Mouse (Mus musculus): ENCODE results near the gene Max. TPM values are rescaled to one million over a fixed set of nuclear protein-coding genes. Genes with fewer than 3 reads are reported as not detected.
A peak's percentile ranks its signal among the peaks of the same experiment; 100 is the strongest.

Max gene
- 13.6 and 26.4 TPM in 2 replicates for polyA plus RNA-seq (2014; fragmentation: Nextera tagmentation; extraction: Ambion mirVana)

GRCm38 (mm10) chr12:76961932-76962891 lies at the start of gene Max:
Max (minus strand) TSS chr12:76962201.
- Histone ChIP-seq H3K4me3 (ENCODE audit: low read depth, low read length) (peak within 1 kb of the TSS; percentile 98), H3K27ac (ENCODE audit: low read depth, low read length) (peak within 1 kb of the TSS; percentile 66), H3K36me3 (ENCODE audit: control insufficient read depth, insufficient read depth, low read length) (peaks cover 2% of the 10 kb centered on the region; the same call in 1 of the 2 replicates), H3K4me2 (peak within 1 kb of the TSS; percentile 88), H3K27me3 (ENCODE audit: control insufficient read depth, insufficient read depth, low read length) (no peaks in the 10 kb centered on the region), H3K4me1 (ENCODE audit: control insufficient read depth, insufficient read depth, low read length) (peaks cover 4% of the 10 kb centered on the region), H3K9ac (ENCODE audit: low read depth, low read length) (peak within 1 kb of the TSS; percentile 91), H3K9me3 (replicated peaks; ENCODE audit: control insufficient read depth, low read length) (no peaks in the 10 kb centered on the region)
- under 1% methylated on average over 72 of the region's 73 CpGs for WGBS (ENCODE audit: insufficient replicate concordance)
- ATAC-seq (replicated peaks; ENCODE audit: insufficient number of reproducible peaks, low FRiP score, low TSS enrichment): peak; percentile 98

DNA sequence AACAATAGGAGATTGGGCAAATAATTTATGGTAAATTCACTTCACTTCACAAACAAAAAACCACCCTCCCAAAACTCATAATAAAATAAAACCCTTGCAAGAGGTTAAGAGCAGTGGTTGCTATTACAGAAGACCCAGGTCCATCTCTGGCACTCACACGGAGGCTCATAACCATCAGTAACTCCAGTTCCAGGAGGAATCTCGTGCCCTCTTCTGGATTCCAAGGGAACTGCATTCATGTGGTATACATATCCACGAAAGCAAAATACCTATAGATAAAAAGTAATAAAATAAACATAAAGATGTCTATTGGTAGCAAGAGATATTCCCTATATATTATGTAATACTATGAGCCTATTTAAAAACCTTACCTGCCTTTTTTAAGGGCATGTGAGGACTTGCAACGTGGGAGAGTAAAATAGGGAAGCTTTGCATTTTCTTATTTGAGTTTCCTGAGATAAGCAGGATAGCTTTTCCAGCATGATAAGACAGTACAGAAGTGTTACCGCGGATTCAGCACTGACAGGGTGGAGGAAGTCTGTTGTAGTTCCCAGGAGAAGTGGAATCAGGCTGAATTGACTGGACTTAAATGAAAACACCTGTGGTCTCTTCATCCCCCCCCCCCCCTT lies 49.2 kb upstream of the Max start:
- H3K4me1 ChIP-seq (ENCODE audit: control insufficient read depth, insufficient read depth, low read length): no peaks in the 10 kb centered on the region
- H3K27ac ChIP-seq (ENCODE audit: low read depth, low read length): no peak overlapping the region
- no peaks in the 10 kb centered on the region for H3K9me3 ChIP-seq (replicated peaks; ENCODE audit: control insufficient read depth, low read length)
- no peaks in the 10 kb centered on the region for H3K36me3 ChIP-seq (ENCODE audit: control insufficient read depth, insufficient read depth, low read length)
- ATAC-seq (replicated peaks; ENCODE audit: insufficient number of reproducible peaks, low FRiP score, low TSS enrichment): no peak
- no peak overlapping the region for H3K4me3 ChIP-seq (ENCODE audit: low read depth, low read length)
- no peak overlapping the region for H3K9ac ChIP-seq (ENCODE audit: low read depth, low read length)
- no peaks in the 10 kb centered on the region for H3K27me3 ChIP-seq (ENCODE audit: control insufficient read depth, insufficient read depth, low read length)
- WGBS (ENCODE audit: insufficient replicate concordance): 33% methylated on average over 6 of the region's 6 CpGs
- H3K4me2 ChIP-seq: no peak overlapping the region

DNA sequence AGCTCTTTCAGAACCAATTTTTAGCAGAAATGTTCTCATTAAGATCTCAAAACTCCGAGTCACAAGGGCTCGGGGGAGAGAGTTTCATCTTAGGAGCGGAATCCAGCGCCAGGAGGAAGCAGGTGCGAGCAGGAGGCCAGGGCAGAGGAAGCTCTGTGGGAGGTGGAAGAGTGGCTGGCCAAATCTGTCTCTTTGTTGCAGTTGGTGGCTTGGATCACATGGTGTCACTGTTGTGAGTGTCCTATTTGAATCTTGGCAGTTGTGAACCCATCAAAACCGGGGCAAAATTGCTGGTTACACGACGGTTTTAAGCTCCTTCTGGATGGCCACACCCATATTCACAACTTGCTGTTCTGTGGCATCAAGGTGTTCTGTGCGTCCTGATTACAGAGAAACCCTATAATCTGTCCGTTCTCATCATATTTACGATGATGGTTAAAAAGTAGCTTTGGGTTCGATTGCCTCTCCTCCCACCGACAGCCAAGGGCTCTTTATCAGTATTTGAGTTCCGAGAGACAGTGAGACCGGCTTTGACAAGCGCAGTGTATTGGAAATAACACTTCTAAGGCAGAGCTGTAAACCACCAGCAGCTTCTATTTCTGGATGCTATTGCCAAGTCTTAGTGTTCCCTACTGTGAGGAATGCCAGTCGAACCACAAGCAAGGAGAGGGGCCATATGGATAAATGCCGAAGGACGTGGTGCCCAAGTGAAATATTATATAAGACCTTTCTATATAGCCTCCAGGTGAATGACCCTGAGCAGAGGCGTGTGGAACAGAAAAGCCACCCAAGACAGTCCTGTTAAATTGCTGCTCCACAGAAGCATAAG lies 47.4 kb upstream of the Max start:
- no peak overlapping the region for H3K4me3 ChIP-seq (ENCODE audit: low read depth, low read length)
- no peak overlapping the region for H3K9ac ChIP-seq (ENCODE audit: low read depth, low read length)
- H3K9me3 ChIP-seq (replicated peaks; ENCODE audit: control insufficient read depth, low read length): no peaks in the 10 kb centered on the region
- 49% methylated on average over 20 of the region's 20 CpGs for WGBS (ENCODE audit: insufficient replicate concordance)
- H3K4me1 ChIP-seq (ENCODE audit: control insufficient read depth, insufficient read depth, low read length): no peaks in the 10 kb centered on the region
- no peaks in the 10 kb centered on the region for H3K27me3 ChIP-seq (ENCODE audit: control insufficient read depth, insufficient read depth, low read length)
- H3K4me2 ChIP-seq: peak overlapping the region; percentile 24; the same call in 1 of the 2 replicates
- H3K36me3 ChIP-seq (ENCODE audit: control insufficient read depth, insufficient read depth, low read length): no peaks in the 10 kb centered on the region
- H3K27ac ChIP-seq (ENCODE audit: low read depth, low read length): no peak overlapping the region
- ATAC-seq (replicated peaks; ENCODE audit: insufficient number of reproducible peaks, low FRiP score, low TSS enrichment): no peak

DNA sequence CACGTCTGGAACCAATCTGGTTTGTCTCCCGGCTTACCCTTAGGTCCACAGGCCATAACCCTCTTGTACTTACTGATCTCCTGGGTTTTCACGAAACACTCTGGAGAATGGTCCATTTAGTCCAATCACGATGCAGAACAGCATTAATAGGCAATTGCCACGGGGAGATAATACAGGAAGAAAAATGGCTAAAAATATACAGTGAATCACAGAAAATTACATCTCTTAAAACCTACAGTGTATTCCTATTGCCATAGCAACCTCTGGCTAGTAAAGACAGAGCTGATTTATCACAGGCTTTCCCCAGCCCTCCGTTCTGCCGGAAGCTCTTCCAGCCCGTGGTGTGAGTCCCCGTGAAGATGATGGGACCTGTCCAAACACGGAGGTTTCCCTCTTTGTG lies 42.9 kb upstream of the Max start:
- Histone ChIP-seq H3K4me3 (ENCODE audit: low read depth, low read length) (no peak overlapping the region), H3K9me3 (replicated peaks; ENCODE audit: control insufficient read depth, low read length) (no peaks in the 10 kb centered on the region), H3K36me3 (ENCODE audit: control insufficient read depth, insufficient read depth, low read length) (no peaks in the 10 kb centered on the region), H3K4me1 (ENCODE audit: control insufficient read depth, insufficient read depth, low read length) (no peaks in the 10 kb centered on the region), H3K4me2 (no peak overlapping the region), H3K27me3 (ENCODE audit: control insufficient read depth, insufficient read depth, low read length) (no peaks in the 10 kb centered on the region), H3K27ac (ENCODE audit: low read depth, low read length) (no peak overlapping the region), H3K9ac (ENCODE audit: low read depth, low read length) (no peak overlapping the region)
- no peak for ATAC-seq (replicated peaks; ENCODE audit: insufficient number of reproducible peaks, low FRiP score, low TSS enrichment)
- WGBS (ENCODE audit: insufficient replicate concordance): 62% methylated on average over 10 of the region's 10 CpGs

DNA sequence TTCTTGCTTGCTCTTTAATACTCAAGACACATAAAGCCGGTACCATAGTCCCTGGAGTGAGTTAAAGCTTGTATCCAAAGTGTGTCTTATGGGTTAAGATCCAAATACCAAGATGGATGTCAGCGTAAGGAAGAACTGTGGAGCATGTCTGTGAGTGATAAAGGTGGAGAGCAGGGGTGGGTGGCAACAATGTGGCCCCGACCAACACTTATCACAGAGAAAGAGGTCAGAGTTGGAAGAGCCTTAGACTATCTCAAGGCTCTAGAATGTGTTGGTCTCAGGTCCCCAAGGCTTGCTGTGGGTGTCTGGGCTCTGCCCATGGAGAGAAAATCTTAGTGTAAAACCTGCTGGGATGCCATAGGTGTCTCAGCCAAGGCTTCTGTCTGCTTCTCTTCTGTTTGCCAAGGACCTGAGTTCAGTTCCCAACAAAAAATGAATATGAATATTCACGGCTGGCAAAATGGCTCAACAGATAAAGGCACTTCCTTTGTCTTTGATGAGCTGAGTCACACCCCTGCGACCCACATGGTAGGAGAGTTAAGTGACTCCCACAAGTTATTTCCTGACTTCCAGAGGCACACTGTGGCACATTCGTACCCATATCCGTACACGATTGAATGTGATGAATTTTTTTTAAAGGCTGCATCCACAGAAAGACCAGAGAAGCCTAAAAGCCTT lies 40.7 kb upstream of the Max start:
- 73% methylated on average over 8 of the region's 8 CpGs for WGBS (ENCODE audit: insufficient replicate concordance)
- H3K4me3 ChIP-seq (ENCODE audit: low read depth, low read length): no peak overlapping the region
- no peaks in the 10 kb centered on the region for H3K9me3 ChIP-seq (replicated peaks; ENCODE audit: control insufficient read depth, low read length)
- no peaks in the 10 kb centered on the region for H3K27me3 ChIP-seq (ENCODE audit: control insufficient read depth, insufficient read depth, low read length)
- H3K4me2 ChIP-seq: no peak overlapping the region
- H3K4me1 ChIP-seq (ENCODE audit: control insufficient read depth, insufficient read depth, low read length): no peaks in the 10 kb centered on the region
- ATAC-seq (replicated peaks; ENCODE audit: insufficient number of reproducible peaks, low FRiP score, low TSS enrichment): no peak
- H3K36me3 ChIP-seq (ENCODE audit: control insufficient read depth, insufficient read depth, low read length): no peaks in the 10 kb centered on the region
- no peak overlapping the region for H3K9ac ChIP-seq (ENCODE audit: low read depth, low read length)
- H3K27ac ChIP-seq (ENCODE audit: low read depth, low read length): no peak overlapping the region

DNA sequence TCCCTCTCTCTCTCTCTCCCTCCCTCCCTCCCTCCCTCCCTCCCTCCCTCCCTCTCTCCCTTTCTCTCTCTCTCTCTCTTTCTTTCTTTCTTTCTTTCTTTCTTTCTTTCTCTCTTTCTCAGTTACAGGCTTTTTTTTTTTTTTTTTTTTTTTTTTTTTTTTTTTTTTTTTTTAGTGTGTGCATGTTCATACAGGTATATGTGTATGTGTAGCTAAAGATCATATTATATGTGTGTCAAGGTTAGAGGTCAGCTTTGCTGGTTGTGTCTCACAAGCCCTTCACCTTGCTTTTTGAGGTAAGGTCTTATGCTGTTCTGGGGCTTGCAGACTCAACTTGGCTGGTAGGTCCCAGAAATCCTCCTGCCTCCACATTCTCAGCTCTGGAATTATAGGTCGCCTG lies 39.3 kb upstream of the Max start:
- no peaks in the 10 kb centered on the region for H3K4me1 ChIP-seq (ENCODE audit: control insufficient read depth, insufficient read depth, low read length)
- H3K9me3 ChIP-seq (replicated peaks; ENCODE audit: control insufficient read depth, low read length): no peaks in the 10 kb centered on the region
- H3K4me3 ChIP-seq (ENCODE audit: low read depth, low read length): no peak overlapping the region
- no peaks in the 10 kb centered on the region for H3K36me3 ChIP-seq (ENCODE audit: control insufficient read depth, insufficient read depth, low read length)
- no peak for ATAC-seq (replicated peaks; ENCODE audit: insufficient number of reproducible peaks, low FRiP score, low TSS enrichment)
- H3K4me2 ChIP-seq: no peak overlapping the region
- H3K27me3 ChIP-seq (ENCODE audit: control insufficient read depth, insufficient read depth, low read length): no peaks in the 10 kb centered on the region
- WGBS (ENCODE audit: insufficient replicate concordance): 44% methylated on average over 1 of the region's 1 CpGs
- H3K9ac ChIP-seq (ENCODE audit: low read depth, low read length): no peak overlapping the region
- no peak overlapping the region for H3K27ac ChIP-seq (ENCODE audit: low read depth, low read length)

- H3K4me3 ChIP-seq (ENCODE audit: low read depth, low read length): no peak overlapping the region
- no peaks in the 10 kb centered on the region for H3K27me3 ChIP-seq (ENCODE audit: control insufficient read depth, insufficient read depth, low read length)
- 12% methylated on average over 6 of the region's 6 CpGs for WGBS (ENCODE audit: insufficient replicate concordance)
- H3K4me2 ChIP-seq: no peak overlapping the region
- ATAC-seq (replicated peaks; ENCODE audit: insufficient number of reproducible peaks, low FRiP score, low TSS enrichment): no peak
- no peaks in the 10 kb centered on the region for H3K4me1 ChIP-seq (ENCODE audit: control insufficient read depth, insufficient read depth, low read length)
- H3K36me3 ChIP-seq (ENCODE audit: control insufficient read depth, insufficient read depth, low read length): no peaks in the 10 kb centered on the region
- no peak overlapping the region for H3K9ac ChIP-seq (ENCODE audit: low read depth, low read length)
- H3K9me3 ChIP-seq (replicated peaks; ENCODE audit: control insufficient read depth, low read length): no peaks in the 10 kb centered on the region
- H3K27ac ChIP-seq (ENCODE audit: low read depth, low read length): no peak overlapping the region
These were observed 38.8 kb upstream of the Max start for GRCm38 (mm10) chr12:77000705-77001284.

Measured in heart, embryonic 11.5 days (tissue).